In the genomic region with DNA sequence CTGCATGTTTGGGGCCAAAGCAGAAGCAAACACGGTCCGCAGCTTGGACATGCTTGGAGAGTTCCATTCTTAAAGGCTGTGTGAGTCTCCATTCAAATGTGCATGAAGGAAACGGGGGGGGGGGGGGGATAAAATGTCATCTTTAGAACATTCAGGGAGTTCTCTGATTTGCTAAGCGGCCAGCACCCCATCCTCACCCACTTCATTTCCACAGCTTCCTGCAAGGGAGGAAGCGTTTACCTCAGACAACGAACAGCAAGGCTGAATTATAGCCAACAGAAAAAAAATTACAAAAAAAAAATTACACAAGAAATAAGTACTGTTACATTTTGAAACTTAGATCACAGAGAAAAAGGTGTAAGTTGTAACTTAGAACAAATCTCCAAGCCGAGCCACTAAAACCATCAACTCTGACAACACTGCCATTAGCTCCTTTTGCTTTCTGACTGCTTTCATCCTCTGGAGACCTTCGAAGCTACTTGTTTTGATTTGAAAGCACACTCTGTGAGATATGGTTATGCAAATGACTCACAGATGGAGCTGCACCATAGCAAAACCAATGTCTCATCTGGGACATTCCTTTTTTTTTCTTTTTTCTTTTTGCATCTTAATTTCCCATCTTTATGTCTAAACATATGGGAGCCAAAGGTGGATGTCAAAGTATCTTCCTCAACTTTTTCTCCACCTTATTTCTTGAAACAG, we compare ENCODE assay signal across 23 mouse cellular contexts. TPM values are rescaled to one million over a fixed set of nuclear protein-coding genes. Genes with fewer than 3 reads are reported as not detected.
DNase-seq lines count a peak whose midpoint lies in the region; ATAC-seq and TF ChIP-seq lines count a peak whose summit lies in the region.
"Had no signal": no experiment of that assay in that cellular context is flagged by ENCODE, and none has a peak within 500 bp of the region (broad histone marks: within the 10 kb centered on the region; RNA-seq: fewer than 3 reads in every experiment).

No protein-coding gene starts in this region.

- 0 out of 2 replicates have a peak, but pooled peaks have one; percentile 52 for ATAC-seq in forebrain, embryonic 16.5 days
- no peak for ATAC-seq in forebrain, embryonic 11.5 days (replicated peaks; ENCODE audit: low FRiP score)
- 0 out of 2 replicates have a peak, but pooled peaks have one; percentile 25 for ATAC-seq in liver, postnatal 0 days
- ATAC-seq in liver, embryonic 12.5 days = no peak
- ATAC-seq in megakaryocyte progenitor cell, adult 5-6 weeks (replicated peaks; ENCODE audit: poor library complexity) = peak; percentile 80
- ATAC-seq in cerebellum, adult (ENCODE audit: insufficient number of reproducible peaks, low FRiP score, low TSS enrichment) = no peak
- ATAC-seq: midbrain, embryonic 15.5 days had no signal

- H3K79me2 ChIP-seq in CH12.LX (replicated peaks; ENCODE audit: control insufficient read depth, extremely low read depth, insufficient read depth, poor library complexity, severe bottlenecking) = no peaks in the 10 kb centered on the region

- dilution Hi-C loops in CH12.LX (cut with MboI; ENCODE audit: extremely low pct_ligation_motif_present, extremely low pct_unique_long_range_greater_than_20kb, low sequenced_read_pairs) = no loop called here

- H3K27ac ChIP-seq in forebrain, embryonic 16.5 days (ENCODE audit: low read length) = no peak overlapping the region
- H3K27ac ChIP-seq in forebrain, embryonic 11.5 days (ENCODE audit: low read depth, low read length) = no peak overlapping the region
- H3K27ac ChIP-seq in liver, postnatal 0 days (ENCODE audit: low read depth) = no peak overlapping the region
- no peak overlapping the region for H3K27ac ChIP-seq in liver, embryonic 12.5 days
- no peak overlapping the region for H3K27ac ChIP-seq in CH12.LX (ENCODE audit: insufficient read depth, low read depth)
- H3K27ac ChIP-seq in gastrocnemius, adult 2 months = no peak overlapping the region
- H3K27ac ChIP-seq: embryonic facial prominence, embryonic 12.5 days; heart, embryonic 13.5 days; limb, embryonic 13.5 days; liver, embryonic 14.5 days; macrophage; midbrain, embryonic 15.5 days had no signal

- TF ChIP-seq EP300 in liver, postnatal 0 days (IDR thresholded peaks at IDR 0.05; ENCODE audit: low read depth) = no peak
- TF ChIP-seq EP300 in CH12.LX (IDR thresholded peaks at IDR 0.05; ENCODE audit: low read length) = no peak

- no peak overlapping the region for H3K4me2 ChIP-seq in forebrain, embryonic 16.5 days (ENCODE audit: low read length)
- no peak overlapping the region for H3K4me2 ChIP-seq in forebrain, embryonic 11.5 days (ENCODE audit: low read depth, low read length, severe bottlenecking)
- peak overlapping the region; percentile 22; the same call in 1 of the 2 replicates for H3K4me2 ChIP-seq in liver, postnatal 0 days (ENCODE audit: low read depth, low read length)
- no peak overlapping the region for H3K4me2 ChIP-seq in liver, embryonic 12.5 days
- peak overlapping the region; percentile 11; the same call in 1 of the 2 replicates for H3K4me2 ChIP-seq in CH12.LX (ENCODE audit: insufficient read depth, low read depth, poor library complexity, severe bottlenecking)
- H3K4me2 ChIP-seq: embryonic facial prominence, embryonic 12.5 days; heart, embryonic 13.5 days; limb, embryonic 13.5 days; midbrain, embryonic 15.5 days had no signal

- intact Hi-C loops in gastrocnemius, adult 2 months (cut with DNase I) = no loop called here

- TF ChIP-seq POLR2A in CH12.LX (IDR thresholded peaks at IDR 0.05; ENCODE audit: low read depth, low read length) = no peak

- 60% methylated on average over 8 of the region's 8 CpGs for WGBS in forebrain, embryonic 16.5 days
- WGBS in forebrain, embryonic 11.5 days = 62% methylated on average over 8 of the region's 8 CpGs
- WGBS in liver, postnatal 0 days (ENCODE audit: insufficient replicate concordance) = 34% methylated on average over 8 of the region's 8 CpGs
- WGBS in liver, embryonic 12.5 days (ENCODE audit: insufficient replicate concordance) = 36% methylated on average over 8 of the region's 8 CpGs

- TF ChIP-seq CTCF in liver, postnatal 0 days (IDR thresholded peaks at IDR 0.05; ENCODE audit: low read depth) = no peak
- no peak for TF ChIP-seq CTCF in CH12.LX (conservative IDR thresholded peaks at IDR 0.05 in 1 of 2, IDR thresholded peaks at IDR 0.05 in 1 of 2; ENCODE audit: low read depth in 2 of 2, low read length in 2 of 2)
- no peak for TF ChIP-seq CTCF in gastrocnemius, adult 2 months (IDR thresholded peaks at IDR 0.05)

- H3K4me3 ChIP-seq in forebrain, embryonic 16.5 days (replicated peaks; ENCODE audit: low read length) = no peak overlapping the region
- H3K4me3 ChIP-seq in forebrain, embryonic 11.5 days (ENCODE audit: low read depth, low read length) = no peak overlapping the region
- H3K4me3 ChIP-seq in liver, postnatal 0 days (ENCODE audit: low read depth, low read length) = no peak overlapping the region
- H3K4me3 ChIP-seq in liver, embryonic 12.5 days = no peak overlapping the region
- no peak overlapping the region for H3K4me3 ChIP-seq in CH12.LX (replicated peaks in 1 of 3; ENCODE audit: low read depth in 2 of 3, low read length in 2 of 3, poor library complexity in 1 of 3)
- H3K4me3 ChIP-seq in gastrocnemius, adult 2 months = no peak overlapping the region
- H3K4me3 ChIP-seq: embryonic facial prominence, embryonic 12.5 days; erythroblast, embryonic 14.5 days; heart, embryonic 13.5 days; limb, embryonic 13.5 days; midbrain, embryonic 15.5 days had no signal

- H3K36me3 ChIP-seq in forebrain, embryonic 16.5 days (ENCODE audit: control insufficient read depth, insufficient read depth) = no peaks in the 10 kb centered on the region
- H3K36me3 ChIP-seq in forebrain, embryonic 11.5 days (ENCODE audit: control insufficient read depth, insufficient read depth, low read length) = no peaks in the 10 kb centered on the region
- no peaks in the 10 kb centered on the region for H3K36me3 ChIP-seq in liver, postnatal 0 days (replicated peaks; ENCODE audit: insufficient read depth, low read length)
- no peaks in the 10 kb centered on the region for H3K36me3 ChIP-seq in liver, embryonic 12.5 days
- no peaks in the 10 kb centered on the region for H3K36me3 ChIP-seq in CH12.LX (replicated peaks in 1 of 2; ENCODE audit: control insufficient read depth in 1 of 2, insufficient read depth in 1 of 2, low read length in 1 of 2)
- H3K36me3 ChIP-seq: embryonic facial prominence, embryonic 12.5 days; heart, embryonic 13.5 days; limb, embryonic 13.5 days; midbrain, embryonic 15.5 days had no signal

- no peak for TF ChIP-seq RAD21 in CH12.LX (IDR thresholded peaks at IDR 0.05; ENCODE audit: low read depth, low read length)

- no peak overlapping the region for H3K9ac ChIP-seq in forebrain, embryonic 16.5 days (replicated peaks; ENCODE audit: low read depth, low read length)
- no peak overlapping the region for H3K9ac ChIP-seq in forebrain, embryonic 11.5 days (ENCODE audit: low read length)
- no peak overlapping the region for H3K9ac ChIP-seq in liver, postnatal 0 days (replicated peaks)
- H3K9ac ChIP-seq in liver, embryonic 12.5 days = no peak overlapping the region
- no peak overlapping the region for H3K9ac ChIP-seq in CH12.LX (ENCODE audit: insufficient read depth, low read depth)
- H3K9ac ChIP-seq: embryonic facial prominence, embryonic 12.5 days; heart, embryonic 13.5 days; limb, embryonic 13.5 days; liver, embryonic 14.5 days; midbrain, embryonic 15.5 days had no signal

- in situ Hi-C loops in CH12.LX (cut with MboI; ENCODE audit: low pct_ligation_motif_present, low pct_unique_long_range_greater_than_20kb, low sequenced_read_pairs) = no loop called here

- H3K9me3 ChIP-seq in forebrain, embryonic 16.5 days (ENCODE audit: control insufficient read depth, low read length) = no peaks in the 10 kb centered on the region
- H3K9me3 ChIP-seq in forebrain, embryonic 11.5 days (ENCODE audit: control insufficient read depth, low read length) = no peaks in the 10 kb centered on the region
- H3K9me3 ChIP-seq in liver, postnatal 0 days (ENCODE audit: low read length) = no peaks in the 10 kb centered on the region
- no peaks in the 10 kb centered on the region for H3K9me3 ChIP-seq in liver, embryonic 12.5 days (replicated peaks)
- H3K9me3 ChIP-seq in CH12.LX (replicated peaks; ENCODE audit: low read length) = no peaks in the 10 kb centered on the region
- H3K9me3 ChIP-seq: embryonic facial prominence, embryonic 12.5 days; heart, embryonic 13.5 days; limb, embryonic 13.5 days; midbrain, embryonic 15.5 days had no signal

- H3K27me3 ChIP-seq in forebrain, embryonic 16.5 days (replicated peaks; ENCODE audit: control insufficient read depth, insufficient read depth, low read length) = no peaks in the 10 kb centered on the region
- no peaks in the 10 kb centered on the region for H3K27me3 ChIP-seq in forebrain, embryonic 11.5 days (ENCODE audit: control insufficient read depth, insufficient read depth, low read length)
- no peaks in the 10 kb centered on the region for H3K27me3 ChIP-seq in liver, postnatal 0 days (ENCODE audit: insufficient read depth, low read length)
- H3K27me3 ChIP-seq in liver, embryonic 12.5 days (replicated peaks) = no peaks in the 10 kb centered on the region
- no peaks in the 10 kb centered on the region for H3K27me3 ChIP-seq in CH12.LX (replicated peaks)
- H3K27me3 ChIP-seq: embryonic facial prominence, embryonic 12.5 days; heart, embryonic 13.5 days; limb, embryonic 13.5 days; midbrain, embryonic 15.5 days had no signal

- no peaks in the 10 kb centered on the region for H3K4me1 ChIP-seq in forebrain, embryonic 16.5 days (replicated peaks; ENCODE audit: control insufficient read depth, insufficient read depth, low read length)
- H3K4me1 ChIP-seq in forebrain, embryonic 11.5 days (replicated peaks; ENCODE audit: control insufficient read depth, insufficient read depth, low read length) = no peaks in the 10 kb centered on the region
- no peaks in the 10 kb centered on the region; the same call in 1 of the 2 replicates for H3K4me1 ChIP-seq in liver, postnatal 0 days (ENCODE audit: insufficient read depth)
- no peaks in the 10 kb centered on the region for H3K4me1 ChIP-seq in liver, embryonic 12.5 days
- H3K4me1 ChIP-seq in CH12.LX (ENCODE audit: control insufficient read depth in 1 of 2, insufficient read depth in 2 of 2) = peaks cover 0 to 19% of the 10 kb centered on the region in 2 experiments; a peak in 2 of 4 replicates
- H3K4me1 ChIP-seq: embryonic facial prominence, embryonic 12.5 days; heart, embryonic 13.5 days; limb, embryonic 13.5 days; midbrain, embryonic 15.5 days had no signal

- DNase-seq in forebrain, embryonic 11.5 days (ENCODE audit: low spot score) = no peak
- no peak for DNase-seq in liver, postnatal 0 days
- peak; percentile 28 for DNase-seq in CH12.LX (ENCODE audit: extremely low read depth)
- no peak for DNase-seq in gastrocnemius, adult 2 months
- DNase-seq: adrenal gland, postnatal 36 days; cerebellum, adult 9-10 months; gastrocnemius, postnatal 10 days; heart, adult 18-20 months; heart, postnatal 4 days; kidney, adult 2 months; retina, postnatal 1 day; thymus, postnatal 36 days had no signal

RNA-seq across cellular contexts. Expression of a gene that starts 23.1 kb away (rescaled TPM):
- polyA plus RNA-seq in forebrain, embryonic 16.5 days (2015; fragmentation: Nextera tagmentation; extraction: Ambion mirVana) = 21.7 and 24.8 TPM in 2 replicates
- polyA plus RNA-seq in forebrain, embryonic 11.5 days (2014; fragmentation: Nextera tagmentation; extraction: Ambion mirVana) = 4.6 and 5.7 TPM in 2 replicates
- not detected in 2 replicates for polyA plus RNA-seq in liver, postnatal 0 days (2015; fragmentation: Nextera tagmentation; extraction: Ambion mirVana)
- polyA plus RNA-seq in liver, embryonic 12.5 days (2016; fragmentation: Nextera tagmentation; extraction: Ambion mirVana) = 0.07 and 0.17 TPM in 2 replicates
- total RNA-seq in CH12.LX (2012; rRNA removed) = 0.04 and 0.08 TPM in 2 replicates
- 0.09 and 0.27 TPM in 2 replicates for total RNA-seq in CH12.LX (2014; rRNA removed)
- 0.30 TPM in 1 of 2 replicates, not detected in the other for polyA plus RNA-seq in CH12.LX (2012; ENCODE audit: insufficient read length, low read depth)
- total RNA-seq in megakaryocyte progenitor cell, adult 5-6 weeks (2015) = not detected in 2 replicates
- not detected in 2 replicates for total RNA-seq in megakaryocyte progenitor cell, adult 5-6 weeks (2017)
- under 1 TPM in 1 of 2 experiments, not detected in 1; 0.17 TPM for total RNA-seq in gastrocnemius, adult 2 months (2021)
- polyA plus RNA-seq: erythroblast, embryonic 14.5 days; liver, embryonic 14.5 days; macrophage had no signal

Comparison
In these comparisons a context has a peak if more than half of its experiments do, and no peak if none do; other contexts are left out.
1. ATAC-seq: peak in forebrain, embryonic 16.5 days (single experiment), liver, postnatal 0 days (single experiment) and megakaryocyte progenitor cell, adult 5-6 weeks (single experiment); none in forebrain, embryonic 11.5 days (single experiment), liver, embryonic 12.5 days (single experiment) and cerebellum, adult (single experiment).
2. H3K4me2 ChIP-seq: peak in liver, postnatal 0 days (single experiment) and CH12.LX (single experiment); none in forebrain, embryonic 16.5 days (single experiment), forebrain, embryonic 11.5 days (single experiment) and liver, embryonic 12.5 days (single experiment).